Mouse (Mus musculus) liver, adult 2 months (tissue): ENCODE measurements around the gene Gm614. TPM values are rescaled to one million over a fixed set of nuclear protein-coding genes. Genes with fewer than 3 reads are reported as not detected.

Experiments used
- DNase-seq: peaks from one replicate; pipeline ENCODE4 v3.0.0-alpha.2; 2011; ENCODE audit warnings: low read depth, low spot score; ENCODE audit errors: extremely low read depth
- H3K27ac ChIP-seq: fragments of 200-500 bp; replicated peaks from 2 replicates; pipeline ENCODE4 v1.5.1; 2012; ENCODE audit warnings: low read depth, mild to moderate bottlenecking, control low read depth, inconsistent platforms, low read length; ENCODE audit not compliant: insufficient read depth
- H3K27me3 ChIP-seq: fragments of 200-500 bp; 2 replicates; pipeline ENCODE4 v1.6.1; 2012; ENCODE audit warnings: mild to moderate bottlenecking, moderate library complexity, low read length, inconsistent platforms; ENCODE audit not compliant: control insufficient read depth, insufficient read depth
- H3K36me3 ChIP-seq: fragments of 200-500 bp; 2 replicates; pipeline ENCODE4 v1.6.1; 2012; ENCODE audit warnings: low read length, inconsistent platforms; ENCODE audit not compliant: control insufficient read depth, insufficient read depth
- H3K4me1 ChIP-seq: fragments of 200-500 bp; 2 replicates; pipeline ENCODE4 v1.6.1; 2011; ENCODE audit warnings: low read length; ENCODE audit not compliant: control insufficient read depth, insufficient read depth
- H3K4me3 ChIP-seq: fragments of 200-500 bp; 2 replicates; pipeline ENCODE4 v1.5.1; 2011; ENCODE audit warnings: low read depth, mild to moderate bottlenecking, control low read depth, low read length, moderate library complexity; ENCODE audit not compliant: insufficient read depth
- H3K79me2 ChIP-seq: fragments of 200-500 bp; 2 replicates; pipeline ENCODE4 v1.6.1; 2012; ENCODE audit warnings: inconsistent platforms, mild to moderate bottlenecking, low read length, moderate library complexity; ENCODE audit not compliant: control insufficient read depth, insufficient read depth
- H3K9ac ChIP-seq: fragments of 200-500 bp; 2 replicates; pipeline ENCODE4 v1.6.1; 2012; ENCODE audit warnings: low read depth, mild to moderate bottlenecking, control low read depth, inconsistent platforms, low read length
- CTCF ChIP-seq: fragments of 200-500 bp; IDR thresholded peaks from 2 replicates; pipeline ENCODE4 v1.5.1; 2011; ENCODE audit warnings: low read depth, low read length, control low read depth
- POLR2A ChIP-seq: fragments of 200-500 bp; IDR thresholded peaks from 2 replicates; pipeline ENCODE4 v1.6.1; 2011; ENCODE audit warnings: low read length, control low read depth; ENCODE audit not compliant: insufficient read depth; ENCODE audit errors: extremely low read depth
- WGBS: fragments of 180-500 bp; shearing (Covaris S2); methylation state at CpG from one replicate; pipeline ENCODE4 v1.1.7; 2018; 5-methylcytosine and 5-hydroxymethylcytosine counted together
- polyA plus RNA-seq: library from polyadenylated mRNA; depleted of rRNA; stranded (reverse); fragments of >200 nt; gene quantifications from 2 replicates; pipeline ENCODE4 v1.2.3, GENCODE M21; 2012
- total RNA-seq: library from RNA; depleted of rRNA; stranded (reverse); fragments of >200 nt; gene quantifications from 2 replicates; pipeline ENCODE4 v1.2.3, GENCODE M21; 2014

Gm614 gene
- total and polyA plus RNA-seq, 2 experiments = not detected

DNA sequence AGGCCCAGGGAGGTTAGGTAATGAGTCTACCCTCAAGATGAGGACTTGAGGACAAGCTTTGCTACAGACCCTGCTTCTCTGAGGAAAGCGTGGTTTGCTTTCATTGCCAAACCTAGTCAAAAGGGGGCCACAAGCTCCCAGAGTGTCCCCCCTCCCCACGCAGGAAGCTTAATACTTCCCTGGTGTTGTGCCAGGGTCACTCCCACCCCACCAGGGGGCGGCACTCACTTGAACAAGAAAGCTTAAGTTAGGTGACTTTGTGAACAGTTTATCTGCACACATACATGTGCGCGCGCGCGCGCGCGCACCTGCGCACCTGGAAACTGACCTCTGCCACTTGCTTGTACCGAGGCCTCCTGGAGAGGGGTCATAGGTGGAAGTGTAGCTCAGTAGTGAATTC lies 7.2 kb downstream of the Gm614 start:
- TF ChIP-seq CTCF = 0 out of 2 replicates have a peak, but pooled peaks have one; percentile 22
- no peak for TF ChIP-seq POLR2A
- no peaks in the 10 kb centered on the region for H3K79me2 ChIP-seq
- WGBS = 95% methylated on average over 13 of the region's 13 CpGs

DNA sequence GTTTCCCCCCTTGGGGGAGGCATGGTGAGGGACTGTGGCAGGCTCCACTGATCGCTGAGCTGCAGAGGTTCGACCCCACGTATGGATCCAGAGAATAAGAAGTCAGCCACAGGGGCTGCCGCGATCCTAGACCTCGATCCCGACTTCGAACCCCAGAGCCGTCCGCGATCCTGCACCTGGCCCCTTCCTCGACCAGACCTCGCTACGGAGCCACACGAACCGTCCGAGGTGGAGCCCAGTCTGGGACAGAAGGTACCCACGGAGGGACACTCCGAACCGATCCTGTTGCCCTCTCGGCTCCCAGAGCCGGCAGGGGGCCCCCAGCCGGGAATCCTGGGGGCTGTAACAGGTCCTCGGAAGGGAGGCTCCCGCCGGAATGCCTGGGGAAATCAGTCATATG lies 9.1 kb downstream of the Gm614 start:
- no peaks in the 10 kb centered on the region for H3K27me3 ChIP-seq
- WGBS = under 1% methylated on average over 26 of the region's 26 CpGs
- no peak overlapping the region for H3K27ac ChIP-seq
- no peaks in the 10 kb centered on the region for H3K79me2 ChIP-seq
- peak overlapping the region; percentile 43 for H3K9ac ChIP-seq
- no peak for DNase-seq
- TF ChIP-seq CTCF (no peak), POLR2A (no peak)
- H3K36me3 ChIP-seq = no peaks in the 10 kb centered on the region
- peak overlapping the region; percentile 65 for H3K4me3 ChIP-seq
- no peaks in the 10 kb centered on the region for H3K4me1 ChIP-seq

More for the DNA sequence above, 7.2 kb downstream of the Gm614 start:
- Histone ChIP-seq H3K4me3 (no peak overlapping the region), H3K36me3 (no peaks in the 10 kb centered on the region), H3K4me1 (no peaks in the 10 kb centered on the region), H3K27me3 (no peaks in the 10 kb centered on the region), H3K27ac (no peak overlapping the region), H3K9ac (no peak overlapping the region)
- no peak for DNase-seq

DNA sequence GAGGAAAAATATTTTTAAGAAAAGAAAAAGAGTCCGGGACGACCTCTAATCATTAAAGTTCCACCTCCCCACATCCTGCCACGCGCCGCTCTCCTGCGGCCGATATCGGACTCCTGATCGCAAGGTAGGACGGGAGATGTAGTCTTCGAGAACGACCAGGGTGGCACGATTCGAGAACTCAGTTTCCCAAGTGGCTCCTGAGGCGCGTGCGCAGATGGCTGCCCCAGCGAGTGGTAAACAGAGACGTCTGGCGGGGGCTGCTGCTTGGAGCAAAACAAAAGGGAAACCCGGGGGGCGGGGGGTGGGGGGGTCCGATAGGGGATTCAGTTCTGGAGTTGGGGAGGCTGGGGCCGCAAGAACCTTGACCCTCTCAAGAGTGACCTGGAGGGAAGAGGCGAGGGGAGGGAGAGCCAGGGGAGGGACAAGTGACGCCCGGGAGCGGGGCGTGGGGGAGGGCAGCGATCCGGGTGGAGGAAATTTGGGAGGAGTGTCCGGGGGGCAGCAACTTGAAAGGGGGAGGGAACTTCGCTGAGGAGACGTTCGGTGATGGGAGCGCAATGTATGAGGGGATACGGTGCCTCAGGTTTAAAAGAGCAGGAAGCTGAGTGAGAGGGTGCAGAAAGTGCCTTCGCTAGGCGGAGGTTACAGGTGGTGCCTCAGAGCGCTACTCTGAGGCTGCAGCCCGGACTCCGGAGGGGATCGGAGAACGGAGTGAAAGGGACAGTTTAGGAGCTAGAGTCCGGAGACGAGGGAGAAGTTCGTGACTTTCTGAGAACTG lies 9.7 kb downstream of the Gm614 start, which contains the start of gene Foxo4:
Gene Foxo4 (plus strand): TSS at position 577 of the 778 bp plus-strand sequence.
- no peaks in the 10 kb centered on the region for H3K27me3 ChIP-seq
- TF ChIP-seq CTCF (no peak), POLR2A (no peak)
- peak; percentile 90 for DNase-seq
- H3K9ac ChIP-seq = peak within 1 kb of the TSS; percentile 43
- no peaks in the 10 kb centered on the region for H3K4me1 ChIP-seq
- peak within 1 kb of the TSS; percentile 65 for H3K4me3 ChIP-seq
- no peak within 1 kb of the TSS for H3K27ac ChIP-seq
- WGBS = under 1% methylated on average over 45 of the region's 47 CpGs
- no peaks in the 10 kb centered on the region for H3K36me3 ChIP-seq
- no peaks in the 10 kb centered on the region for H3K79me2 ChIP-seq

DNA sequence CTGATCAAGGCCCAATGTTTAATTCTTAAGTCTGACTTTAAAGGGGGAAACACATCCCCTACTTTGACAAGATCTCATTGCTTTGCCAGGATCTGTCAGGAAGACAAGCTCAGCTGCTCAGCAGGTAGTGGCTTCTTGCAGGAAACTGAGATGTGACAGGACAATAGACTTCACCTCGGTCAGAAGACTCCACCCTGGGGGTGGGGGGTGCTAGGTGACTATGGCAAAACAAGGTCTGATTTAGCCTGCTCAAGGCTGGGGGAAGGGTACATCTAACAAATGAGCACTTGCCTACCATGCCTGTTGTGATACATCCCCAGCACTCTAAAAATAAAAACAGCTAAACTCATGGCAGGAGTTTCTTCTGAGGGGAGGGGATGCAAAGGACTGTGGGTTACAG lies 18.8 kb downstream of the Gm614 start:
- Histone ChIP-seq H3K36me3 (no peaks in the 10 kb centered on the region), H3K79me2 (no peaks in the 10 kb centered on the region)
- WGBS = 58% methylated on average over 1 of the region's 1 CpGs

DNA sequence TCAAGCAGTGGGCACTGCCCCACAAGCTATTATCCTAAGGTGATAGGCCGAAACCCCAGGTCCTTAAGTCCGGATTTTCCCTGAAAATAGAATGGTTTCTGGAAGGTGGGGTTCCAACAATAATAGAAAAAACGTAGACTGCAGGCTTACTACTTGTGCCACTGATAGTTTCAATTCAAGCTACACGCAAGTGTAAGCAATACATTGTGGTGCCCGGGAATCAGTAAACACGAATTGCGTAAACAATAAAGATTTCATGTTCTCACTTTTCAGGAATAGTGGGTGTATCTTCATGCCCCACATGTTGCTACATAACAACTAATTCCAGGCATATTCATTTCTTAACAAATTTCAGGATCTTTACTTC lies 41.0 kb downstream of the Gm614 start:
- no peak for DNase-seq
- Histone ChIP-seq H3K27ac (no peak overlapping the region), H3K4me3 (peak overlapping the region; percentile 91), H3K79me2 (no peaks in the 10 kb centered on the region), H3K9ac (peak overlapping the region; percentile 14; the same call in 1 of the 2 replicates), H3K4me1 (peaks cover 3% of the 10 kb centered on the region; the same call in 1 of the 2 replicates), H3K36me3 (no peaks in the 10 kb centered on the region), H3K27me3 (no peaks in the 10 kb centered on the region)
- WGBS = 7% methylated on average over 7 of the region's 7 CpGs
- TF ChIP-seq CTCF = no peak
- no peak for TF ChIP-seq POLR2A

More for the DNA sequence above, 18.8 kb downstream of the Gm614 start:
- Histone ChIP-seq H3K4me1 (no peaks in the 10 kb centered on the region), H3K9ac (no peak overlapping the region), H3K27ac (no peak overlapping the region), H3K4me3 (no peak overlapping the region), H3K27me3 (no peaks in the 10 kb centered on the region)
- DNase-seq = no peak
- no peak for TF ChIP-seq POLR2A
- no peak for TF ChIP-seq CTCF
